Mouse (Mus musculus) left cerebral cortex, adult 18-20 months (tissue): ENCODE data around the gene Gas7. TPM values are rescaled to one million over a fixed set of nuclear protein-coding genes. Genes with fewer than 3 reads are reported as not detected.
A peak's percentile ranks its signal among the peaks of the same experiment; 100 is the strongest.

Experiments
- DNase-seq, 2 experiments: peaks; one replicate each; pipeline ENCODE4 v3.0.0; 2021 to 2022; ENCODE audit warnings: low spot score in 2 of 2, mixed read lengths in 1 of 2
- total RNA-seq, 2 experiments: library from RNA; stranded (reverse); gene quantifications; 2 replicates each; pipeline ENCODE4 v1.2.3; 2021

Gene Gas7
- total RNA-seq, 2 experiments from 2014 or later: 523 to 544 TPM

- DNase-seq: no peak
Observed at GRCm38 (mm10) chr11:67608114-67608683, 153.0 kb downstream of the Gas7 start.

GRCm38 (mm10) chr11:67612158-67612839, 157.1 kb downstream of the Gas7 start:
- DNase-seq: no peak

- DNase-seq: peak; percentile 62 to 63
Observed at GRCm38 (mm10) chr11:67616557-67617239, 161.5 kb downstream of the Gas7 start.

- DNase-seq: no peak
Observed at GRCm38 (mm10) chr11:67622340-67622739, 167.1 kb downstream of the Gas7 start.

GRCm38 (mm10) chr11:67627179-67627578, 171.9 kb downstream of the Gas7 start:
- DNase-seq: no peak

GRCm38 (mm10) chr11:67628522-67628921, 173.3 kb downstream of the Gas7 start:
- DNase-seq: no peak

- no peak for DNase-seq
Observed at GRCm38 (mm10) chr11:67632906-67633305, 177.7 kb downstream of the Gas7 start.

GRCm38 (mm10) chr11:67633620-67634229, 178.5 kb downstream of the Gas7 start:
- no peak for DNase-seq

- no peak for DNase-seq
Observed at GRCm38 (mm10) chr11:67636201-67636600, 181.0 kb downstream of the Gas7 start.

GRCm38 (mm10) chr11:67636905-67637586, 181.8 kb downstream of the Gas7 start:
- DNase-seq: no peak

- DNase-seq: no peak
Observed at GRCm38 (mm10) chr11:67638401-67638800, 183.2 kb downstream of the Gas7 start.

- DNase-seq: no peak
Observed at GRCm38 (mm10) chr11:67640299-67640698, 185.1 kb downstream of the Gas7 start.

GRCm38 (mm10) chr11:67642421-67642820, 187.2 kb downstream of the Gas7 start:
- DNase-seq: no peak

- no peak for DNase-seq
Observed at GRCm38 (mm10) chr11:67642835-67643234, 187.6 kb downstream of the Gas7 start.

GRCm38 (mm10) chr11:67643465-67643864, 188.2 kb downstream of the Gas7 start:
- no peak for DNase-seq

- no peak for DNase-seq
Observed at GRCm38 (mm10) chr11:67644632-67645149, 189.5 kb downstream of the Gas7 start.

GRCm38 (mm10) chr11:67647745-67648144, 192.5 kb downstream of the Gas7 start:
- peak; percentile 69 to 79 for DNase-seq

- DNase-seq: peak; percentile 75 to 83
Observed at GRCm38 (mm10) chr11:67648651-67649407, 193.6 kb downstream of the Gas7 start.

GRCm38 (mm10) chr11:67649971-67650707, 194.9 kb downstream of the Gas7 start:
- no peak for DNase-seq

GRCm38 (mm10) chr11:67651731-67652130, 196.5 kb downstream of the Gas7 start:
- DNase-seq: no peak
